Mouse (Mus musculus) stomach, postnatal 0 days (tissue): ENCODE measurements at regions not wholly inside any gene's neighbourhood (a gene's known extent, or its start where the extent isn't known, plus 50 kb on each side); places are given as distances from the start of the nearest gene placed in this dataset.

ENCODE experiments used
- ATAC-seq: fragments of 200-750 bp; cut with Nextera tagmentation; 2 replicates; pipeline ENCODE4 v1.8.0; 2017; ENCODE audit not compliant: low FRiP score, low TSS enrichment
- DNase-seq: peaks from one replicate; pipeline ENCODE4 v3.0.0-alpha.2; 2016; ENCODE audit warnings: low spot score
- H3K27ac ChIP-seq: fragments of 300-500 bp; sonication (generic); replicated peaks from 2 replicates; pipeline ENCODE4 v1.5.1; 2014; ENCODE audit warnings: mild to moderate bottlenecking, control low read depth
- H3K27me3 ChIP-seq: fragments of 300-500 bp; sonication (generic); 2 replicates; pipeline ENCODE4 v1.6.1; 2014; ENCODE audit warnings: low read length; ENCODE audit not compliant: control insufficient read depth, insufficient read depth
- H3K36me3 ChIP-seq: fragments of 300-500 bp; sonication (generic); 2 replicates; pipeline ENCODE4 v1.6.1; 2014; ENCODE audit warnings: low read length, mixed read lengths; ENCODE audit not compliant: control insufficient read depth, insufficient read depth
- H3K4me1 ChIP-seq: fragments of 300-500 bp; sonication (generic); replicated peaks from 2 replicates; pipeline ENCODE4 v1.6.1; 2014; ENCODE audit warnings: antibody characterized with exemption; ENCODE audit not compliant: control insufficient read depth, insufficient read depth
- H3K4me2 ChIP-seq: fragments of 300-500 bp; sonication (generic); replicated peaks from 2 replicates; pipeline ENCODE4 v1.6.1; 2014; ENCODE audit warnings: low read depth, mild to moderate bottlenecking, control low read depth, moderate library complexity
- H3K4me3 ChIP-seq: fragments of 300-500 bp; sonication (generic); 2 replicates; pipeline ENCODE4 v1.5.1; 2014; ENCODE audit warnings: low read depth, low read length, control low read depth
- H3K9ac ChIP-seq: fragments of 300-500 bp; sonication (generic); 2 replicates; pipeline ENCODE4 v1.6.1; 2014; ENCODE audit warnings: mild to moderate bottlenecking, low read length, control low read depth, mixed read lengths
- H3K9me3 ChIP-seq: fragments of 300-500 bp; sonication (generic); 2 replicates; pipeline ENCODE4 v1.6.1; 2016; ENCODE audit warnings: low read length; ENCODE audit not compliant: control insufficient read depth
- CTCF ChIP-seq: IDR thresholded peaks from 2 replicates; pipeline ENCODE4 v1.5.1; 2016; ENCODE audit warnings: antibody characterized with exemption, low read depth, mild to moderate bottlenecking, moderate library complexity
- EP300 ChIP-seq: optimal IDR thresholded peaks from 2 replicates; pipeline ENCODE3; 2016; ENCODE audit warnings: antibody characterized with exemption
- WGBS: fragments of 180-500 bp; shearing (Covaris S2); extraction: QIAGEN DNeasy Blood & Tissue Kit; methylation state at CpG from one replicate; pipeline ENCODE4 v1.1.7; 2014; 5-methylcytosine and 5-hydroxymethylcytosine counted together

DNA sequence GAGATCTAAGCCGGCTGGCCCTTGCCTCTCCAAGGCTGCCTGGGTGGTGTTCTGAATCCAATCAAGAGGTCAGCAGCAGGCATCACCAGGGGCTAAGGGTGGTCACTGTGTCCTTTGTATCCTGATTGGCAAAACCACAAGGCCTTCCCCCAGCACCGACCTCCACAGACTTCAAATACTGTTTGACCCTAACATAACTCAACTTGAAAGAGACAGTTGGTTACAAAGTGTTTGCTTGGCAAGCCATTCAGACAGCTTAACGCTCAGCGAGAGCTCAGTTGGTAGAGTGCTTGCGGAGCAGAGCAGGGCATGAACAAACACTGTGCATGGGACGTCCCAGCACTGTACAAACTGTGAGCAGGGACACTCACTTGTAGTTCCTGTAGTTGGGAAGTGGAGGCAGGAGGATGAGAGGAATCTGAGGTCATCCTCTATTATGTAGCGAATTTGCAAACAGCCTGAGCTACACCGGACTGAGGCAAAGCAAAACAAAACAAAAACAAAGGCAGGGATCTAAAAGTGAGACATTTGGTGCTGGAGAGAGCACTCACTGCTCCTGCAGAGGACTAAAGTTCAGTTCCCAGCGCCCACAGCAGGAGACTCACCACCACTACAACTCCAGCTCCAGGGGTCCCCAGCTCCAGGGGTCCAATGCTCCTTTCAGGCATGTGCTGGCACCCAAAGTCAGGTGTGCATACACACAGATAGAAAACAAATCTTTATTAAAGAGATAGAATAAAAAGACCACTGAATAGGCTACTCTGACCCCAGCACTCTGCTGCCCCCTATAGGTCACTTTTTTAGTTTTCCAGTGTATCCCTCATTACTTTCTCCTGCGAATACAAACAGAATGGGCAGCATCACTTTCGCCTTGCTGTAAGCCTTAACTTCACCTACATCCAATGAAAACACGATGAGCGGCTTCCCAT lies 273.5 kb downstream of the Prex1 start:
- Histone ChIP-seq H3K4me1 (no peaks in the 10 kb centered on the region), H3K27ac (no peak overlapping the region), H3K36me3 (no peaks in the 10 kb centered on the region), H3K4me2 (no peak overlapping the region), H3K9me3 (no peaks in the 10 kb centered on the region), H3K27me3 (no peaks in the 10 kb centered on the region), H3K4me3 (no peak overlapping the region), H3K9ac (no peak overlapping the region)
- TF ChIP-seq EP300 (no peak), CTCF (peak; percentile 74)
- ATAC-seq (0 out of 2 replicates have a peak, but pooled peaks have one; percentile 13), DNase-seq (no peak)
- WGBS: 54% methylated on average over 13 of the region's 13 CpGs

DNA sequence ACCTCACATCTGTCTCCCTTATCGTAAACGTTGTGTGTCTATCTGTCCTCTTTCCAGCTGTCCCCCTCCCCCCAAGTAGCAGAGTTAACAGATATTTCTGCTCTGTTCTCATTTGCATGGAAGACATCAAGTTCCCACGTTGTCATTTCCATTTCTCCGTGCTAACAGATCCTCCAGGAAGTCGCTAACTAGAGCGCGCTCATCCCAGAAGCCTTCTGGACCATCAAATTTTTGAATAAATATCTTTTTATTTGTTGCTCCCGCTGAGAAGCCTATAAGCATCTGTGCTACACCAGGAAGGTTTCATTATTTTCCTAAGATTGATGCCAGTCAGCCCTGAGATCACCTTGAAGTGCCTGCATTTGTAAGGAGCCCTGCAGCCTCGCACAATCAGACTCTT lies 275.4 kb downstream of the Prex1 start:
- H3K27ac ChIP-seq: no peak overlapping the region
- no peak overlapping the region for H3K4me3 ChIP-seq
- H3K9me3 ChIP-seq: no peaks in the 10 kb centered on the region
- no peaks in the 10 kb centered on the region for H3K27me3 ChIP-seq
- TF ChIP-seq CTCF (no peak), EP300 (no peak)
- no peaks in the 10 kb centered on the region for H3K4me1 ChIP-seq
- DNase-seq (no peak), ATAC-seq (no peak)
- H3K4me2 ChIP-seq: no peak overlapping the region
- no peaks in the 10 kb centered on the region for H3K36me3 ChIP-seq
- no peak overlapping the region for H3K9ac ChIP-seq
- 70% methylated on average over 9 of the region's 9 CpGs for WGBS

DNA sequence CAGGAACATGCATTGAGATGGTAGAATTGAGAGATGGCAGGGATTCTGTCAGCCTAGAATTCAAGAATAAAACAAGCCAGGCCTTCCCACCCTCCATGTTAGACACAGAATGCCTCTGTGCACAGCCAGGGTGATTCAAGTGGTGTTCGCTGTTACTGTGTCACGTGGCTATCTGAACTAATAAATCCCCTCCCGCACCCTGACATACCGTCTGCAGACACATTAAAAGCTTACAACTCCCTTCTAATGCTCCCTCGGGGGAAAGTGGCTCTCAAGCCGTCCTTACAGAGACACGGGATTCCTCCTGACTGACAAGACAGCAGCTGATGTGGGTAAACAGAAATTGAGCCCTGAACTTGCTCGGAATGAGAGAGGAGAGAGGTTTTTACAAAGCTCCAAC lies 279.1 kb downstream of the Prex1 start:
- WGBS: 31% methylated on average over 8 of the region's 8 CpGs
- Histone ChIP-seq H3K36me3 (no peaks in the 10 kb centered on the region), H3K27me3 (no peaks in the 10 kb centered on the region), H3K9me3 (no peaks in the 10 kb centered on the region), H3K4me3 (no peak overlapping the region), H3K4me1 (no peaks in the 10 kb centered on the region), H3K27ac (peak overlapping the region; percentile 13; the same call in 1 of the 2 replicates), H3K4me2 (no peak overlapping the region), H3K9ac (no peak overlapping the region)
- ATAC-seq (no peak), DNase-seq (no peak)
- TF ChIP-seq CTCF (no peak), EP300 (no peak)

DNA sequence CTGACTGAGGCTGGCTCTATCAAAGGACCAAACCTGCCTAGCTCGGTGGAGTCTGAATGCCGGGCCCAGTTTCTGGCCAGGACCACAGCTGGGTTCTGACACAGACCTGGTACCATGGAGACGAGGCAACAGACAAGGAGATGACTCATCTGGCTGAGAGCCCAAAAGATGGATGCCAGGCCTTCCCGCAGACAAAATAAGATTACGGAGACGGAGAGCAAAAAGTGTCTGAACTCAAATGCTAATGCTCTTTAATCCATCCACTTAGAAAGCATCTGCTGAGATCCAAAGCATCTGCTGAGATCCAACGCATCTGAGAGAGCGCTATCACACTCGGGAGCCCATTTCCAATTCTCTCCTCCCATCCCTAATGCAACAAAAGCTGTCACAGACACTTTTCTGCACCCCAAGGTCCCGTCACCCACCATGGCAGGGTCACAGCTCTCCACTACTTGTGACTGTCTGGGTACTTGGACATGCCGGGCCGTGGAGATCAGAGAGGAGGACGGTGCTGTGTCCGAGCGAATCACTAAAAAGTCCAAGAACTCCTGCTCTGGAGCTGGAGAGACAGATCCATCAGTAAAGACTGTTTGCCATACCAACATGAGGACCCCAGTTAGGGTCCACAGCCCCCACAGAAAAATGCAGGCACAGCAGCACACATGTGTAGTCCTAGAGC lies 278.3 kb upstream of the Sulf2 start:
- ATAC-seq (peak; percentile 83), DNase-seq (peak; percentile 64)
- H3K36me3 ChIP-seq: no peaks in the 10 kb centered on the region
- H3K4me2 ChIP-seq: no peak overlapping the region
- H3K9ac ChIP-seq: no peak overlapping the region
- TF ChIP-seq EP300 (no peak), CTCF (no peak)
- no peaks in the 10 kb centered on the region for H3K4me1 ChIP-seq
- H3K27ac ChIP-seq: peak overlapping the region; percentile 67
- WGBS: 44% methylated on average over 15 of the region's 15 CpGs
- H3K4me3 ChIP-seq: no peak overlapping the region
- H3K27me3 ChIP-seq: no peaks in the 10 kb centered on the region
- H3K9me3 ChIP-seq: no peaks in the 10 kb centered on the region

DNA sequence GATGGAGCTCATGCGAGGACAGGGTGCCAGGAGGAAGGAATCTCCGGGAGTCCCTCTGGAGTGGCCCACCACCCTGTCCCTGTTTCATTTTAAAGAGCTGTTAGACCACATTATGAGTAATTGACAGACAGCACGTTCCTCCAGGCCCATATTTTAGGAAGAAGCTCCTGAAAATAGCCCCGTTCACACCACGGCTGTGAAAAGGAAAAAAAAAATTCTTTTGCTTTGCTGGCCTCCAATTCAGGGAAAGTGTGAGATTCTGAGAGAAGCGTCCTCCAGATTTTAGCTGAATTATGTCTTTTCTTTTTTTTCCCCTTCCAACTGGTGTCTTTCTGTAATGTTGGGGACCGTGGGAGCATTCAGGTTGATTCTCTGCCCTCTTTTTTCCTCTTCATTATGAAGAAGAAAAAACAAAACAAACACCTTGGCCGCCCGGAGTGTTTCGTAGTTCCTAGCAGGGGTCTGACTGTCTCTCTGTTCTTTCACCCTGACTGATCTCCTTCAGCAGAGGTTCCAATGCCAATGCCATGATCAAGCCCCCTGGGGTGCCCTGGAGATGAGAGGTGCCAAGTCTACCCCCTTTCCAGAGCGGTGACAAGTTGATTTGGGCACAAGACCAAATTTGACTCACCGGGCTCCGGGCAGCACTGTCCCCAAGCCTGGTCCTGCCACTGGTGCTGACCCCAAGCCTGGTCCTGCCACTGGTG lies 277.6 kb upstream of the Sulf2 start:
- ATAC-seq (no peak), DNase-seq (no peak)
- H3K9ac ChIP-seq: no peak overlapping the region

More for the DNA sequence above, 277.6 kb upstream of the Sulf2 start:
- TF ChIP-seq EP300: no peak
- TF ChIP-seq CTCF: no peak
- 64% methylated on average over 13 of the region's 13 CpGs for WGBS
- H3K27me3 ChIP-seq: no peaks in the 10 kb centered on the region
- H3K4me1 ChIP-seq: no peaks in the 10 kb centered on the region
- no peak overlapping the region for H3K4me2 ChIP-seq
- H3K9me3 ChIP-seq: no peaks in the 10 kb centered on the region
- no peak overlapping the region for H3K27ac ChIP-seq
- no peak overlapping the region for H3K4me3 ChIP-seq
- no peaks in the 10 kb centered on the region for H3K36me3 ChIP-seq
